Mouse (Mus musculus) thymus, adult 2 months (tissue): ENCODE measurements around the gene Mrpl52.

Experiments used
- CTCF ChIP-seq: fragments of 200-500 bp; IDR thresholded peaks from 2 replicates; pipeline ENCODE4 v1.5.1; 2012; ENCODE audit warnings: mild to moderate bottlenecking, control low read depth, low read length, moderate library complexity, borderline replicate concordance; ENCODE audit not compliant: control insufficient read depth, poor library complexity, insufficient read depth; ENCODE audit errors: extremely low read depth
- POLR2A ChIP-seq: fragments of 200-500 bp; IDR thresholded peaks from 2 replicates; pipeline ENCODE4 v1.6.1; 2012; ENCODE audit warnings: mild to moderate bottlenecking, low read length, control low read depth, moderate library complexity; ENCODE audit not compliant: control insufficient read depth, poor library complexity, insufficient read depth; ENCODE audit errors: extremely low read depth

DNA sequence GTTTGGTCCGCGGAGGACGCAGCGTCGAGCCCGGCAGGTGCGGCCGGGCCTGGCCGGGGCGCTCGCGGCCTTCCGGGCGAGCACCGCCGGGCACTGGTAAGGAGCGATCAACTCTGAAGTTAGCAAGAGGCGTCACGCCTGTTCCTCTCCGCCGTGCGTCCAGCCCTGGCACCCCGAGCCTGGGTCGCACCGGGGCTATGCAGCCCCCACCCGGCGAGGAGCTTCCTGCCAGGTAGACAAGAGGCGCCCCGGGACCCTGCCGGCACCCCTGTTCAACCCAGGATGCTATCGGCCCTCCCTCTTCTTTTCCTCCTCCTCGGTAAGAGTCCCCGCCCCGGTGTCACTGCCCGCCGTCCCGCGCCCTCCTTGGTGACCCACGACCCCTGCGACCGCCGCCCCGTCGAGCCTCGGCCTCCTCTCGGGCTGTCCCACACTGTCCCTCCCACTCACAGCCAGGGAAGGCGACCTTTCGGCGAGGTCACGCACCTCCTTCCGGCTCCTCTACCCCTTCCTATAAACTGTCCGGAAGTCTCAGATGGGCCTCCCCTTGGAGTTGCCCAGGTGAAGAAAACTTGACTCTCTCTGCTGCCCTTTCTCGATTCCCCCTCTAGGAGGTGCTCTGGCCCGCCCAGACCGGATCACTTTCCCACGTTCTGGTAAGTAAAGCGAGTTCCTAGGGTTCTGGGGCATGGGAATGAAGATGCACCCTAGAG, 37.7 kb downstream of the Mrpl52 start:
- TF ChIP-seq CTCF = 0 out of 2 replicates have a peak, but pooled peaks have one; percentile 72
- 0 out of 2 replicates have a peak, but pooled peaks have one; percentile 6 for TF ChIP-seq POLR2A
